Mouse (Mus musculus) megakaryocyte, embryonic 14.5 days (primary cell): ENCODE measurements around the gene Ptprm. TPM values are rescaled to one million over a fixed set of nuclear protein-coding genes. Genes with fewer than 3 reads are reported as not detected.

ENCODE experiments used
- H3K27me3 ChIP-seq: replicated peaks from 2 replicates; pipeline ENCODE3; 2012; ENCODE audit warnings: inconsistent platforms
- H3K36me3 ChIP-seq: replicated peaks from 2 replicates; pipeline ENCODE3; 2012; ENCODE audit warnings: low read length, inconsistent platforms, mixed read lengths
- H3K4me1 ChIP-seq: 2 replicates; pipeline ENCODE4 v1.6.1; 2012; ENCODE audit warnings: inconsistent platforms
- H3K4me3 ChIP-seq: replicated peaks from 2 replicates; pipeline ENCODE3; 2012; ENCODE audit warnings: moderate library complexity, mild to moderate bottlenecking, inconsistent platforms
- H3K9me3 ChIP-seq: 2 replicates; pipeline ENCODE4 v1.6.1; 2012; ENCODE audit warnings: inconsistent platforms
- FLI1 ChIP-seq: IDR thresholded peaks from 2 replicates; pipeline ENCODE4 v1.6.1; 2012; ENCODE audit warnings: low read length, inconsistent platforms, mixed read lengths
- GATA1 ChIP-seq: IDR thresholded peaks from 3 replicates; pipeline ENCODE4 v1.6.1; 2012; ENCODE audit warnings: mixed read lengths, low read length, inconsistent platforms, borderline replicate concordance
- polyA plus RNA-seq: library from polyadenylated mRNA; stranded (reverse); fragments of >175 nt; gene quantifications from 2 replicates; pipeline ENCODE4 v1.2.3, GENCODE M21; 2012; ENCODE audit warnings: low replicate concordance; ENCODE audit not compliant: insufficient read depth

Gene Ptprm
- polyA plus RNA-seq, 1 experiment = not detected

GRCm38 (mm10) chr17:67241951-67242773 is 112.1 kb downstream of the Ptprm start:
- TF ChIP-seq FLI1 (no peak), GATA1 (no peak)
- Histone ChIP-seq H3K27me3 (no peaks in the 10 kb centered on the region), H3K9me3 (peaks cover 25% of the 10 kb centered on the region), H3K36me3 (no peaks in the 10 kb centered on the region), H3K4me1 (no peaks in the 10 kb centered on the region), H3K4me3 (no peak overlapping the region)

- Histone ChIP-seq H3K4me3 (no peak overlapping the region), H3K36me3 (no peaks in the 10 kb centered on the region), H3K27me3 (no peaks in the 10 kb centered on the region), H3K4me1 (no peaks in the 10 kb centered on the region), H3K9me3 (peaks cover 30% of the 10 kb centered on the region)
- TF ChIP-seq FLI1 (no peak), GATA1 (no peak)
Measured at GRCm38 (mm10) chr17:67238866-67239265, 115.4 kb downstream of the Ptprm start.

- no peak overlapping the region for H3K4me3 ChIP-seq
- TF ChIP-seq FLI1 (no peak), GATA1 (no peak)
- H3K36me3 ChIP-seq = no peaks in the 10 kb centered on the region
- H3K4me1 ChIP-seq = no peaks in the 10 kb centered on the region
- H3K27me3 ChIP-seq = no peaks in the 10 kb centered on the region
- peaks cover 37% of the 10 kb centered on the region for H3K9me3 ChIP-seq
Measured at GRCm38 (mm10) chr17:67237407-67237806, 116.8 kb downstream of the Ptprm start.

- no peaks in the 10 kb centered on the region for H3K4me1 ChIP-seq
- no peak for TF ChIP-seq FLI1
- no peak for TF ChIP-seq GATA1
- H3K27me3 ChIP-seq = no peaks in the 10 kb centered on the region
- no peaks in the 10 kb centered on the region for H3K36me3 ChIP-seq
- H3K4me3 ChIP-seq = no peak overlapping the region
- peaks cover 31% of the 10 kb centered on the region for H3K9me3 ChIP-seq
Measured at GRCm38 (mm10) chr17:67233063-67233462, 121.2 kb downstream of the Ptprm start.

GRCm38 (mm10) chr17:67226991-67227390 is 127.3 kb downstream of the Ptprm start:
- TF ChIP-seq FLI1 (no peak), GATA1 (no peak)
- Histone ChIP-seq H3K9me3 (0 out of 2 replicates have a peak, but pooled peaks cover 2% of the 10 kb centered on the region), H3K27me3 (no peaks in the 10 kb centered on the region), H3K36me3 (no peaks in the 10 kb centered on the region), H3K4me1 (no peaks in the 10 kb centered on the region), H3K4me3 (no peak overlapping the region)

- Histone ChIP-seq H3K36me3 (no peaks in the 10 kb centered on the region), H3K4me1 (no peaks in the 10 kb centered on the region), H3K27me3 (no peaks in the 10 kb centered on the region), H3K9me3 (peaks cover 17% of the 10 kb centered on the region), H3K4me3 (no peak overlapping the region)
- TF ChIP-seq GATA1 (no peak), FLI1 (no peak)
Measured at GRCm38 (mm10) chr17:67215326-67215725, 138.9 kb downstream of the Ptprm start.

- H3K27me3 ChIP-seq = no peaks in the 10 kb centered on the region
- no peaks in the 10 kb centered on the region for H3K36me3 ChIP-seq
- TF ChIP-seq GATA1 (no peak), FLI1 (no peak)
- H3K4me1 ChIP-seq = no peaks in the 10 kb centered on the region
- H3K9me3 ChIP-seq = peaks cover 14% of the 10 kb centered on the region; the same call in 1 of the 2 replicates
- no peak overlapping the region for H3K4me3 ChIP-seq
Measured at GRCm38 (mm10) chr17:67213711-67214110, 140.5 kb downstream of the Ptprm start.

GRCm38 (mm10) chr17:67209676-67210344 is 144.4 kb downstream of the Ptprm start:
- Histone ChIP-seq H3K4me1 (no peaks in the 10 kb centered on the region), H3K4me3 (no peak overlapping the region), H3K9me3 (peaks cover 13% of the 10 kb centered on the region; the same call in 1 of the 2 replicates), H3K27me3 (no peaks in the 10 kb centered on the region), H3K36me3 (no peaks in the 10 kb centered on the region)
- TF ChIP-seq GATA1 (no peak), FLI1 (no peak)

- H3K27me3 ChIP-seq = no peaks in the 10 kb centered on the region
- H3K4me3 ChIP-seq = no peak overlapping the region
- TF ChIP-seq GATA1 (no peak), FLI1 (no peak)
- no peaks in the 10 kb centered on the region for H3K36me3 ChIP-seq
- H3K9me3 ChIP-seq = peaks cover 17% of the 10 kb centered on the region; the same call in 1 of the 2 replicates
- no peaks in the 10 kb centered on the region for H3K4me1 ChIP-seq
Measured at GRCm38 (mm10) chr17:67208600-67208999, 145.7 kb downstream of the Ptprm start.

- no peak for TF ChIP-seq GATA1
- TF ChIP-seq FLI1 = no peak
- Histone ChIP-seq H3K36me3 (no peaks in the 10 kb centered on the region), H3K27me3 (no peaks in the 10 kb centered on the region), H3K4me1 (no peaks in the 10 kb centered on the region), H3K4me3 (no peak overlapping the region), H3K9me3 (peaks cover 22% of the 10 kb centered on the region; the same call in 1 of the 2 replicates)
Measured at GRCm38 (mm10) chr17:67206984-67207383, 147.3 kb downstream of the Ptprm start.
